Mouse (Mus musculus): Measurements from ENCODE around the gene Rmi2. TPM values are rescaled to one million over a fixed set of nuclear protein-coding genes. Genes with fewer than 3 reads are reported as not detected.

Gene Rmi2
- total RNA-seq, 2 experiments from 2014 or later: 0.27 to 0.33 TPM

GRCm38 (mm10) chr16:10925591-10926180 is 90.8 kb downstream of the Rmi2 start:
- no peak for DNase-seq

- no peak for DNase-seq
These were observed 92.2 kb downstream of the Rmi2 start for GRCm38 (mm10) chr16:10927026-10927425.

GRCm38 (mm10) chr16:10933372-10933771 is 98.5 kb downstream of the Rmi2 start:
- no peak for DNase-seq

- DNase-seq: no peak
These were observed 99.2 kb downstream of the Rmi2 start for GRCm38 (mm10) chr16:10934047-10934446.

GRCm38 (mm10) chr16:10936700-10937319 is 102.0 kb downstream of the Rmi2 start:
- DNase-seq: no peak

- DNase-seq: no peak
These were observed 102.6 kb downstream of the Rmi2 start for GRCm38 (mm10) chr16:10937497-10937896.

GRCm38 (mm10) chr16:10939932-10940331 is 105.1 kb downstream of the Rmi2 start:
- DNase-seq: no peak

- no peak for DNase-seq
These were observed 105.8 kb downstream of the Rmi2 start for GRCm38 (mm10) chr16:10940661-10941060.

Other genes starting within 250 kb of the Rmi2 start
- under 1 TPM; 0.35 to 0.75 TPM for gene Socs1, start 49.5 kb upstream of the Rmi2 start, total RNA-seq (2021)
- not detected for gene Tnp2, start 46.4 kb upstream of the Rmi2 start, total RNA-seq (2021)
- not detected for gene Prm3, start 44.1 kb upstream of the Rmi2 start, total RNA-seq (2021)
- not detected for gene Prm2, start 38.9 kb upstream of the Rmi2 start, total RNA-seq (2021)
- gene Prm1, start 29.2 kb upstream of the Rmi2 start, total RNA-seq (2021): not detected
- not detected for gene Gm11172, start 22.1 kb upstream of the Rmi2 start, total RNA-seq (2021)
- 10 to 100 TPM; 24.6 to 26.5 TPM for gene Snn, start 225.9 kb downstream of the Rmi2 start, total RNA-seq (2021)
- gene Litaf, start 231.1 kb downstream of the Rmi2 start, total RNA-seq (2021): 10 to 100 TPM; 17.1 to 20.8 TPM